Mouse (Mus musculus) brain, embryonic 14.5 days (tissue): ENCODE data around the gene Ocel1. TPM values are rescaled to one million over a fixed set of nuclear protein-coding genes. Genes with fewer than 3 reads are reported as not detected.

Experiments
- DNase-seq: peaks from one replicate; pipeline ENCODE4 v3.0.0-alpha.2; 2011; ENCODE audit warnings: low read depth
- CTCF ChIP-seq: fragments of 200-500 bp; IDR thresholded peaks from 2 replicates; pipeline ENCODE4 v1.5.1; 2012; ENCODE audit warnings: inconsistent platforms, mild to moderate bottlenecking, moderate library complexity, borderline replicate concordance; ENCODE audit not compliant: insufficient read depth, insufficient read length; ENCODE audit errors: extremely low read depth
- POLR2A ChIP-seq: fragments of 200-500 bp; IDR thresholded peaks from 2 replicates; pipeline ENCODE4 v1.6.1; 2012; ENCODE audit warnings: mild to moderate bottlenecking, inconsistent platforms, borderline replicate concordance; ENCODE audit not compliant: poor library complexity, insufficient read depth, insufficient read length, severe bottlenecking; ENCODE audit errors: extremely low read depth
- polyA plus RNA-seq: library from polyadenylated mRNA; depleted of rRNA; stranded (reverse); fragments of >200 nt; gene quantifications from 2 replicates; pipeline ENCODE4 v1.2.3, GENCODE M21; 2012

Ocel1 gene
- polyA plus RNA-seq, 1 experiment: 5.4 TPM

GRCm38 (mm10) chr8:71395629-71396028 is 24.5 kb downstream of the Ocel1 start, which contains the start of gene Ushbp1:
Gene Ushbp1, minus strand, starts transcription at chr8:71395802.
- DNase-seq: no peak
- TF ChIP-seq POLR2A: no peak
- TF ChIP-seq CTCF: no peak

DNA sequence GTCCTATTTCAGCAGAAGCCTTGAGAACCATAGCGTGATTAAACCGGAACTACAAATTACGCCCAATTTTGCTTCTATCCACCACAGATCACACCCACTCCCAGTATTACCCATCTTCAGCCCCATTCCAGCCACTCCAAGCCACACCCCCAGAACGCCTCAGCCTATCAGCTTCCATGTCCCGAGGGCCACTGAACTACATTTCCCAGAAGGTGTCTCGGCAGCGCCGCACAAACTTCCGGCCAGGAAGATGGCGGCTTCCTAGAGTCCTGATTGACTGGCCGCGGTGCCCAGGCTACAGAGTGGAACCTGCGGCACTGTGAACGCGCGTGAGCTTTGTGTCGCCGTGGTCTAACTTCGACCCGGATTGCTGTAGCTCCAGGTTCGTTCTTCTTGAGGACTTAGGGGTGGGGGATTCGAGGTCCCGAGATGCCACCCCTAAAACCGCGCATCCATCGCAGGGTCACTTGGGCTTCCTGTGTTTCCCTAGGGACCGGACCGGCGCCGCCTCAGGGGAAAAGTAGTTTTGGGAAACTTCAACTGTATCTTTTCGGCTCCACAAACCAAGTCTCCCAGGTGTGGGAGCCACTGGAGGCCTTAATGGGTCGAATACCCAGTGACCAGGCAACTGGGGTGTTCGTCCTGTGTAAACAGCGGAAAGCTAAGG is 25.7 kb downstream of the Ocel1 start, which contains the start of gene Babam1:
TSS of gene Babam1 (plus strand) at position 223 of the 667 bp plus-strand sequence.
- TF ChIP-seq POLR2A (peak; percentile 62; the same call in 1 of the 2 replicates), CTCF (no peak)
- peak; percentile 99 for DNase-seq

DNA sequence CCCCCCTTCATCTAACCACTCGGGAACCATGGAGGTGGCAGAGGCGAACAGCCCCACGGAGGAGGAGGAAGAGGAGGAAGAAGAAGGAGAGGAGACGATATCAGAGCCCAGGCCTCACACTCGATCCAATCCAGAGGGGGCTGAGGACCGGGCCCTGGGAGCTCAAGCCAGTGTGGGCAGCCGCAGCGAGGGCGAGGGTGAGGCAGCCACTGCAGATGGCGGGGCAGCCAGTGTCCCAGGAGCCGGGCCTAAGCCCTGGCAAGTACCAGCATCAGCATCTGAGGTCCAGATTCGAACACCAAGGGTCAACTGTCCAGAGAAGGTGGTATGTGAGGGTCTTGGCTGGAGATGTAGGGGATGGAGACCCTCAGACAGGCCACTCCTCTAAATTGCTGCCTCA is 26.6 kb downstream of the Ocel1 start:
- no peak for TF ChIP-seq CTCF
- no peak for TF ChIP-seq POLR2A

DNA sequence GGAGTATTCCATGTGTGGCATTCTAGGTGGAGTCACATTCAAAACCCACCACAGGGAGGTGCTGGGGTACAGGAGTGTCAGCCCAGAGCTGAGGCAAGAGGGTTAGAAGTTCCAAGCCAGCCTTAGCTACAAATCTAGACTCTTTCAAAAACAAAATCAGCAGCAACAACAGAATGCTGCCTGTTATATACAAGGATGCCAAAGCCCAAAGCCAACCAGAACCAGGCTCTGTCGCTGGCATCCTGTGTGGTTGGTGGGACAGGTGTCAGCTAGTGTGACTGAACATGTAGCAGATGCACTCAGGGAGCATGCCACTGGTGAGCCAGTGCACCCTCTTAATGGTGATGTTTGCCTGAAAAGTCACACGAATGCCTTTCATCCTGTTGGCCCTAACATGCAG is 29.7 kb downstream of the Ocel1 start:
- no peak for DNase-seq
- TF ChIP-seq POLR2A (no peak), CTCF (no peak)

More for the DNA sequence above, 26.6 kb downstream of the Ocel1 start:
- DNase-seq: no peak

DNA sequence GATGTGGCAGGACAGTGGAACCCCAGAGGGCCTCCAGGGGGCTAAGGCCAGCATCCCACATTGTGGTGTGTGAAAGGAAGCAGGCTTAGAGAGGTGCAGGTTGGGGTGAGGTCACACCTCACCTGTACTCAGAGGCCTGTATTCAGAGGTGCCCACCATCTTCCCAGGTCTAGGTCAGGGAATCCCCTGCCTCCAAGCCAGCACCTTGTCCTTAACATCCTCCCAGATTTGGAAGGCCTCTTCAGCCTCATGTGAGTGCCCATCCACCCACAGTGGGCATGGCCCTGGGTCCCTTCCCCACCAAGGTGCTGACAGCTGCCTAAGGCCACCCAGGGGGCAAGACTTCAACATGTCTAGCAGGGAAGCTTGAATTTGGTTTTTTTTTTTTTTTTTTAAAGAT is 30.4 kb downstream of the Ocel1 start:
- TF ChIP-seq CTCF (no peak), POLR2A (no peak)
- DNase-seq: no peak

GRCm38 (mm10) chr8:71402446-71402964 is 31.4 kb downstream of the Ocel1 start:
- DNase-seq: no peak

DNA sequence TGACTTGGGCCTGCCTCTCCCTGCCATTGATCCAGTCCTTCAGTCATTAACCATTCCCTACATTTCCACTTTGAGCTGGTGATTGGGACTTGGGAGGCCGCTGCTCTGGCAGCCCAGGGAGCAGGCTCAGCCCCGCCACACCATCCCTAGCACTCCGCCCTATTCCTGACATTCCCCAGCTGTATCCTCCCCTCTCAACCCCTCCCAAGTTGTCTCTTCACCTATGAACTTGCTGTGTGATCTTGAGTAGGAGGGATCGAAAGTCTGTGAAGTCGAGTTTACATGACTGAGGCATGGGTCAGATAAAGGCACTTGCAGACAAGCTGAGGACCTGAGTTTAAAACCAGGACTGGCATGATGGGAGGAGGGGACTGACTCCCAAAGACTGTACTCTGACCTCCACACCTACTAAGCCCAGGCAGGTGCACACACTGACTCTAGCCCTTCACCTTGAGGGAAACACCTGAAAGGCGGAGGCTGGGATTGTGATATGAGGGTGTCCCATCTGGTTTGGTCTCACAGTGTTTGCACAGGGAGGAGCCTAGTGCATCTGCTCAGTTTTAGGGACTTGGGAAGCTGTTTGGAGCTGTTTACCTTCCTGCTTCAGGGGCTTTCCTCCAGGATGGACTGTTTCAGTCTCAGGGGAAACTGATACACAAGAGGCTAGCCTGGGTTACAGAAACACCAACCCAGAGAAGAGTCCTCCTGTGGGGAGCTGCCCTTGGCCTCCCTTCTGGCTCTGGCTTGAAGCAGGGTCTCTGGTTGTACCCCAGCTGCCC is 32.2 kb downstream of the Ocel1 start:
- no peak for DNase-seq
- TF ChIP-seq CTCF (no peak), POLR2A (no peak)

More at GRCm38 (mm10) chr8:71402446-71402964, 31.4 kb downstream of the Ocel1 start:
- TF ChIP-seq POLR2A: no peak
- no peak for TF ChIP-seq CTCF

- no peak for TF ChIP-seq CTCF
- TF ChIP-seq POLR2A: no peak
- no peak for DNase-seq
These were observed 32.9 kb downstream of the Ocel1 start for GRCm38 (mm10) chr8:71404011-71404410.

DNA sequence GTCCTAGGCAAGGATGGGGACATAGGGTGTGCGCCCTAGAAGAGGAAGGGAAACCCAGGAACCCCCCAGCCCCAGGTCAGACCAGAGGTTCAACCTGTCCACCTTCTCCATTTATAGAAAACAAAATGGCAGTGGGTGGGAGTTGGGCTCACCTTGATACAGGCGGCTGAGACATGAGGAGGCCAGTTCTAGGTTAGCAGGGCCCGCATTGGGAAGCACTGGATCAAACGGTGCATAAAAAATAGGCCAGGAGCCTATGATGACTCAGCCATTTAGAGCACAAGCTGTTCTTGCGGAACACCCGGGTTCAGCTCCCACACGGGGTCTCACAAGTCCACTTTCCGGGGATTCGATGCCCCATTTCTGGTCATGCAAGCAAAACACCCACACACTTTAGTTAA is 33.9 kb downstream of the Ocel1 start:
- TF ChIP-seq POLR2A (no peak), CTCF (no peak)
- peak; percentile 11 for DNase-seq

GRCm38 (mm10) chr8:71405401-71406098 is 34.5 kb downstream of the Ocel1 start, which contains the start of gene Ankle1:
Gene Ankle1, plus strand, starts transcription at chr8:71406010.
- DNase-seq: peak; percentile 96
- TF ChIP-seq CTCF (peak; percentile 71), POLR2A (0 out of 2 replicates have a peak, but pooled peaks have one; percentile 13)
